Comparison of ENCODE assay signal across 8 mouse cellular contexts in the genomic region with DNA sequence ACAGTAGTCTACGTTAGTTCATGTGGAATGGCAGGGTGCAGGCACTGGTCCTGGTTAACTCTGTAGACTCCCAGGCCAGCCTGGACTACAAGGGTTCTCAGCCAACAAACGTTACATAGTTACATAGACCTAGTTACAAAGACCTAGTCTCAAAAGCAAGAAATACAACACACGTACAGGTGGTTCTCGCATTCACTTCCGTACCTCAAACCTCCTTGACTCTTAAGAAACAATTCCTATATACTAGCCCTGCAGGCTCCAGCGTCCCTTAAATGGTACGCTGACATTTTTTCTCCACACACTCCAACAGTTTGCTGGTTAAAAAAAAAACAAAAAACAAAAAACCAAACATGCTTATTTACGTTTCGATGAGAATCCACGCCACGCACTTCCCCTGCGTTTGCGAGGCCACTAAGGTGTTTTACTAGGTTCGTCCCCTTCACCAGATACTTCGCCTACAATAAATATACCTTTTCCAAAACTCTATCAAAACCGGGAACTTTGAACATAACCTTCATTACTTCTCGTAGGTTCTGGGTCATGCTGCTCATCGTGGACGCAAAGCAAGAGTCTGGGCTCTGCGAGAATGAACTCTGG. TPM values are rescaled to one million over a fixed set of nuclear protein-coding genes. Genes with fewer than 3 reads are reported as not detected.
A peak's percentile ranks its signal among the peaks of the same experiment; 100 is the strongest.
DNase-seq lines count a peak whose midpoint lies in the region; ATAC-seq and TF ChIP-seq lines count a peak whose summit lies in the region.

No protein-coding gene starts in this region.

- peak overlapping the region; percentile 81 for H3K4me3 ChIP-seq in lung, adult 2 months (replicated peaks; ENCODE audit: extremely low read depth, low read depth, low read length)
- H3K4me3 ChIP-seq in hindbrain, embryonic 10.5 days = peak overlapping the region; percentile 97

- peaks cover 13% of the 10 kb centered on the region; the same call in 1 of the 2 replicates for H3K36me3 ChIP-seq in hindbrain, embryonic 10.5 days

- no peak for TF ChIP-seq CTCF in lung, adult 2 months (IDR thresholded peaks at IDR 0.05; ENCODE audit: insufficient read depth, low read length)

- no peak for DNase-seq in lung, adult 2 months
- no peak for DNase-seq in lung, postnatal 10 days
- peak; percentile 7 for DNase-seq in hindbrain, embryonic 10.5 days (ENCODE audit: low spot score)
- peak; percentile 12 for DNase-seq in lung, postnatal 36 days
- peak; percentile 58 for DNase-seq in testis, postnatal 14 days (ENCODE audit: low spot score)
- no peak for DNase-seq in frontal cortex, adult 2 months (ENCODE audit: extremely low spot score in 1 of 2, low spot score in 1 of 2)
- DNase-seq in cerebellum, adult 8-10 months = no peak

- no peak for TF ChIP-seq POLR2A in lung, adult 2 months (IDR thresholded peaks at IDR 0.05; ENCODE audit: borderline replicate concordance, extremely low read depth, low read depth, low read length)

- no peaks in the 10 kb centered on the region for H3K9me3 ChIP-seq in hindbrain, embryonic 10.5 days

- H3K27ac ChIP-seq in hindbrain, embryonic 10.5 days = peak overlapping the region; percentile 97

- no peaks in the 10 kb centered on the region for H3K27me3 ChIP-seq in hindbrain, embryonic 10.5 days (ENCODE audit: insufficient read depth, poor library complexity, severe bottlenecking)

- ATAC-seq in common myeloid progenitor, adult 5-6 weeks (replicated peaks; ENCODE audit: low read depth, poor library complexity, severe bottlenecking) = peak; percentile 28

- under 1% methylated on average over 20 of the region's 20 CpGs for WGBS in lung, adult 2 months
- WGBS in hindbrain, embryonic 10.5 days = 6% methylated on average over 20 of the region's 20 CpGs

- H3K4me1 ChIP-seq in lung, adult 2 months (ENCODE audit: control insufficient read depth, insufficient read depth, low read length) = peaks cover 12% of the 10 kb centered on the region
- H3K4me1 ChIP-seq in hindbrain, embryonic 10.5 days (replicated peaks) = peaks cover 28% of the 10 kb centered on the region

RNA-seq across cellular contexts. Expression of a gene that starts 0.5 kb away (rescaled TPM):
- 32.3 and 32.6 TPM in 2 replicates for polyA plus RNA-seq in lung, adult 2 months (2012; rRNA removed)
- total RNA-seq in common myeloid progenitor, adult 5-6 weeks (2017) = 40.9 and 43.1 TPM in 2 replicates
- polyA plus RNA-seq in hindbrain, embryonic 10.5 days (2016; fragmentation: Nextera tagmentation; extraction: Ambion mirVana) = 56.5 and 62.3 TPM in 2 replicates
- 148 and 246 TPM in 2 replicates for polyA plus RNA-seq in frontal cortex, adult 2 months (2012; rRNA removed)

RNA-seq across cellular contexts. Expression of a gene that starts 0.6 kb away (rescaled TPM):
- 8.9 and 12.7 TPM in 2 replicates for polyA plus RNA-seq in lung, adult 2 months (2012; rRNA removed)
- 70.6 and 71.9 TPM in 2 replicates for total RNA-seq in common myeloid progenitor, adult 5-6 weeks (2017)
- 64.4 and 74.7 TPM in 2 replicates for polyA plus RNA-seq in hindbrain, embryonic 10.5 days (2016; fragmentation: Nextera tagmentation; extraction: Ambion mirVana)
- polyA plus RNA-seq in frontal cortex, adult 2 months (2012; rRNA removed) = 28.8 and 30.2 TPM in 2 replicates

RNA-seq across cellular contexts. Expression of a gene that starts 14.1 kb away (rescaled TPM):
- polyA plus RNA-seq in lung, adult 2 months (2012; rRNA removed) = 0.71 and 0.86 TPM in 2 replicates
- total RNA-seq in common myeloid progenitor, adult 5-6 weeks (2017) = not detected in 2 replicates
- 0.60 and 0.78 TPM in 2 replicates for polyA plus RNA-seq in hindbrain, embryonic 10.5 days (2016; fragmentation: Nextera tagmentation; extraction: Ambion mirVana)
- 10.8 and 13.1 TPM in 2 replicates for polyA plus RNA-seq in frontal cortex, adult 2 months (2012; rRNA removed)

RNA-seq across cellular contexts. Expression of a gene that starts 29.4 kb away (rescaled TPM):
- 27.0 and 34.5 TPM in 2 replicates for polyA plus RNA-seq in lung, adult 2 months (2012; rRNA removed)
- total RNA-seq in common myeloid progenitor, adult 5-6 weeks (2017) = 66.1 and 86.8 TPM in 2 replicates
- polyA plus RNA-seq in hindbrain, embryonic 10.5 days (2016; fragmentation: Nextera tagmentation; extraction: Ambion mirVana) = 10.4 and 10.9 TPM in 2 replicates
- polyA plus RNA-seq in frontal cortex, adult 2 months (2012; rRNA removed) = 139 and 148 TPM in 2 replicates

Comparison
In these comparisons a context has a peak if more than half of its experiments do, and no peak if none do; other contexts are left out.
1. DNase-seq: peak in hindbrain, embryonic 10.5 days (single experiment), lung, postnatal 36 days (single experiment) and testis, postnatal 14 days (single experiment); none in lung, adult 2 months (single experiment), lung, postnatal 10 days (single experiment), frontal cortex, adult 2 months (0 of 2) and cerebellum, adult 8-10 months (single experiment).